ENCODE assay signal across 8 mouse cellular contexts in the genomic region with DNA sequence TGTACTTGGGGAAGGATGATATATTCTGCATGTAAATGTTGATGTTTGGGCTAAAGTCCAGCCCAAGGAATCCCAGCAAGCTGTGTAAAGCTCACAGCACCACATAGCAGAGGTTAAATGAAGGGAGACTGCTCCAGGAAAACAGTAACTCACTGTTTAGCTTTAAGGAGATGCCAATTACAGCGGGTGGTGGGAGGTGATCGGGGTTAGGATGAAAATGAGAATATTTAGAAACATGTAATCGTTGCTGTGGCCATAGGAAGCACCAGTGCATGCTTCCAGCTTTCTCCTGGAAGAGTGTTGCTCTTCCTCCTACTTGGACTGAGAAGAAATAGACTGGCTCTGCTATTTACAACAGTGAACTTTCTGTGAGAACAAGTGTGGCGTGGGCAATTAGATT.
DNase-seq lines count a peak whose midpoint lies in the region; ATAC-seq and TF ChIP-seq lines count a peak whose summit lies in the region.

No protein-coding gene starts in this region.

- 0 out of 2 replicates have a peak overlapping the region, but pooled peaks have one; percentile 37 for H3K27ac ChIP-seq in heart, embryonic 12.5 days (ENCODE audit: poor library complexity, severe bottlenecking)
- 0 out of 2 replicates have a peak overlapping the region, but pooled peaks have one; percentile 6 for H3K27ac ChIP-seq in bone marrow macrophage, adult 2 months (ENCODE audit: insufficient read depth, low read depth, low read length)
- peak overlapping the region; percentile 87 for H3K27ac ChIP-seq in hindbrain, embryonic 12.5 days
- H3K27ac ChIP-seq in midbrain, embryonic 12.5 days (replicated peaks) = peak overlapping the region; percentile 84

- H3K4me3 ChIP-seq in heart, embryonic 12.5 days = no peak overlapping the region
- H3K4me3 ChIP-seq in bone marrow macrophage, adult 2 months (ENCODE audit: insufficient read depth, low read length) = no peak overlapping the region
- no peak overlapping the region for H3K4me3 ChIP-seq in hindbrain, embryonic 12.5 days
- no peak overlapping the region for H3K4me3 ChIP-seq in midbrain, embryonic 12.5 days

- no peak for ATAC-seq in heart, embryonic 12.5 days (ENCODE audit: insufficient number of reproducible peaks, low FRiP score)
- ATAC-seq in hindbrain, embryonic 12.5 days (ENCODE audit: low FRiP score) = no peak
- no peak for ATAC-seq in midbrain, embryonic 12.5 days (ENCODE audit: low FRiP score, low read depth)
- ATAC-seq in megakaryocyte progenitor cell, adult 5-6 weeks (replicated peaks; ENCODE audit: poor library complexity) = no peak

- no peak for TF ChIP-seq CTCF in bone marrow macrophage, adult 2 months (IDR thresholded peaks at IDR 0.05; ENCODE audit: low read depth, low read length)

- peaks cover 62% of the 10 kb centered on the region for H3K4me1 ChIP-seq in heart, embryonic 12.5 days (replicated peaks)
- peaks cover 58% of the 10 kb centered on the region for H3K4me1 ChIP-seq in bone marrow macrophage, adult 2 months (ENCODE audit: control insufficient read depth, insufficient read depth, low read length)
- H3K4me1 ChIP-seq in hindbrain, embryonic 12.5 days = peaks cover 46% of the 10 kb centered on the region
- peaks cover 40% of the 10 kb centered on the region for H3K4me1 ChIP-seq in midbrain, embryonic 12.5 days

- DNase-seq in heart, postnatal 4 days = no peak
- no peak for DNase-seq in spleen, postnatal 14 days (ENCODE audit: low spot score in 2 of 2)
- no peak for DNase-seq in testis, postnatal 10 days (ENCODE audit: low spot score)

- peak overlapping the region; percentile 48; the same call in 1 of the 2 replicates for H3K9ac ChIP-seq in heart, embryonic 12.5 days
- H3K9ac ChIP-seq in hindbrain, embryonic 12.5 days = no peak overlapping the region
- H3K9ac ChIP-seq in midbrain, embryonic 12.5 days (replicated peaks) = no peak overlapping the region

- H3K4me2 ChIP-seq in heart, embryonic 12.5 days = 0 out of 2 replicates have a peak overlapping the region, but pooled peaks have one; percentile 44
- peak overlapping the region; percentile 38; the same call in 1 of the 2 replicates for H3K4me2 ChIP-seq in hindbrain, embryonic 12.5 days (replicated peaks)
- peak overlapping the region; percentile 40; the same call in 1 of the 2 replicates for H3K4me2 ChIP-seq in midbrain, embryonic 12.5 days (replicated peaks)

- no peaks in the 10 kb centered on the region for H3K36me3 ChIP-seq in heart, embryonic 12.5 days
- H3K36me3 ChIP-seq in hindbrain, embryonic 12.5 days = no peaks in the 10 kb centered on the region
- no peaks in the 10 kb centered on the region for H3K36me3 ChIP-seq in midbrain, embryonic 12.5 days

- H3K9me3 ChIP-seq in heart, embryonic 12.5 days (replicated peaks) = no peaks in the 10 kb centered on the region
- H3K9me3 ChIP-seq in hindbrain, embryonic 12.5 days (replicated peaks) = no peaks in the 10 kb centered on the region
- no peaks in the 10 kb centered on the region for H3K9me3 ChIP-seq in midbrain, embryonic 12.5 days

- WGBS in heart, embryonic 12.5 days = 34% methylated on average over 4 of the region's 4 CpGs
- 13% methylated on average over 4 of the region's 4 CpGs for WGBS in hindbrain, embryonic 12.5 days
- 17% methylated on average over 4 of the region's 4 CpGs for WGBS in midbrain, embryonic 12.5 days

- no peaks in the 10 kb centered on the region; the same call in 1 of the 2 replicates for H3K27me3 ChIP-seq in heart, embryonic 12.5 days (replicated peaks)
- H3K27me3 ChIP-seq in hindbrain, embryonic 12.5 days = no peaks in the 10 kb centered on the region
- H3K27me3 ChIP-seq in midbrain, embryonic 12.5 days = no peaks in the 10 kb centered on the region

- TF ChIP-seq POLR2A in bone marrow macrophage, adult 2 months (IDR thresholded peaks at IDR 0.05; ENCODE audit: borderline replicate concordance, low read depth, low read length) = no peak

Comparison
In these comparisons a context has a peak if more than half of its experiments do, and no peak if none do; other contexts are left out.
1. H3K27ac ChIP-seq: peak in every context shown above with its lines; median percentile 87 in hindbrain, embryonic 12.5 days; 84 in midbrain, embryonic 12.5 days; 37 in heart, embryonic 12.5 days; 6 in bone marrow macrophage, adult 2 months.